Mouse (Mus musculus) limb, embryonic 14.5 days (tissue): Measurements from ENCODE around the gene Gm13040. TPM values are rescaled to one million over a fixed set of nuclear protein-coding genes. Genes with fewer than 3 reads are reported as not detected.
"Not testable (repeated sequence)": the region's sequence is repeated elsewhere in the genome, so short reads cannot be mapped to it uniquely, and the experiment has no call there.

Source experiments
- ATAC-seq: fragments of 200-750 bp; cut with Nextera tagmentation; 2 replicates; pipeline ENCODE4 v1.8.0; 2017; ENCODE audit warnings: low read depth, moderate number of reproducible peaks, moderate TSS enrichment; ENCODE audit not compliant: low FRiP score
- DNase-seq: peaks from one replicate; pipeline ENCODE4 v3.0.0-alpha.2; 2015; ENCODE audit warnings: low spot score
- H3K27ac ChIP-seq: fragments of 300-500 bp; sonication (generic); replicated peaks from 2 replicates; pipeline ENCODE4 v1.5.1; 2014; ENCODE audit warnings: low read depth, mild to moderate bottlenecking, low read length, moderate library complexity, mixed read lengths
- H3K27me3 ChIP-seq: fragments of 300-500 bp; sonication (generic); 2 replicates; pipeline ENCODE4 v1.6.1; 2014; ENCODE audit warnings: low read length, mixed read lengths; ENCODE audit not compliant: control insufficient read depth, insufficient read depth
- H3K36me3 ChIP-seq: fragments of 300-500 bp; sonication (generic); 2 replicates; pipeline ENCODE4 v1.6.1; 2014; ENCODE audit warnings: mild to moderate bottlenecking, low read length, moderate library complexity, mixed read lengths; ENCODE audit not compliant: control insufficient read depth, insufficient read depth
- H3K4me1 ChIP-seq: fragments of 300-500 bp; sonication (generic); 2 replicates; pipeline ENCODE4 v1.6.1; 2014; ENCODE audit warnings: antibody characterized with exemption, low read length, mixed read lengths; ENCODE audit not compliant: control insufficient read depth, insufficient read depth
- H3K4me2 ChIP-seq: fragments of 300-500 bp; sonication (generic); replicated peaks from 2 replicates; pipeline ENCODE4 v1.6.1; 2014; ENCODE audit warnings: low read depth, mild to moderate bottlenecking, low read length, moderate library complexity; ENCODE audit not compliant: severe bottlenecking
- H3K4me3 ChIP-seq: fragments of 300-500 bp; sonication (generic); replicated peaks from 2 replicates; pipeline ENCODE4 v1.5.1; 2014; ENCODE audit warnings: low read length
- H3K9ac ChIP-seq: fragments of 300-500 bp; sonication (generic); 2 replicates; pipeline ENCODE4 v1.6.1; 2014; ENCODE audit warnings: mild to moderate bottlenecking, low read depth, low read length, moderate library complexity; ENCODE audit not compliant: severe bottlenecking
- H3K9me3 ChIP-seq: fragments of 300-500 bp; sonication (generic); 2 replicates; pipeline ENCODE4 v1.6.1; 2016; ENCODE audit warnings: low read length; ENCODE audit not compliant: control insufficient read depth
- POLR2A ChIP-seq: fragments of 200-500 bp; IDR thresholded peaks from 2 replicates; pipeline ENCODE4 v1.8.0; 2012; ENCODE audit warnings: inconsistent platforms, mild to moderate bottlenecking, moderate library complexity, borderline replicate concordance; ENCODE audit not compliant: insufficient read depth, insufficient read length; ENCODE audit errors: extremely low read depth
- WGBS: fragments of 180-500 bp; shearing (Covaris S2); extraction: QIAGEN DNeasy Blood & Tissue Kit; methylation state at CpG from one replicate; pipeline ENCODE4 v1.1.7; 2014; 5-methylcytosine and 5-hydroxymethylcytosine counted together
- polyA plus RNA-seq, 2 experiments: library from polyadenylated mRNA; depleted of rRNA in 1 of 2; stranded (reverse) in 1 of 2; unstranded in 1 of 2; fragments of >200 nt; fragmentation: Nextera tagmentation in 1 of 2; extraction: Ambion mirVana in 1 of 2; gene quantifications; 2 replicates each; pipeline versions ENCODE4 v1.2.1 to v1.2.3; 2012 to 2014

Gene Gm13040
- polyA plus RNA-seq (2012; rRNA removed), result not detected in 2 replicates
- not detected in 2 replicates for polyA plus RNA-seq (2014; fragmentation: Nextera tagmentation; extraction: Ambion mirVana)

DNA sequence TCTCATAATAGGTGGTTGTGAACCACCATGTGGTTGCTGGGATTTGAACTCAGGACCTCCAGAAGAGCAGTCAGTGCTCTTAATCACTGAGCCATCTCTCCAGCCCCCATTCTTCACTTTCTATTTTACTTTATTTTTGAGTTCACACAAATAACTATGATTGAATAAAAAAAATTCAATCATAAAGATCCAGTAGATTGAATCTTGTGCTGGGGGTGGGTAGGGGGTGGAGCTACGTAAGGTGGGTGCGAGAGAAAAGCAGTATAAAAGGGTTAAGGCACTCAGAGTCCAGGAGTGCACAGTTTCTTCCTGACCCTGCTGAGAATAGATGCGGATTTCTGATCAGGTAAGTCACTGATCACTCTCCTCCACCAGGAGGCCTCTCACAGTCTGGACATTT is at the start of gene Gm13040:
Gene Gm13040, plus strand, starts transcription at position 301 of the 400 bp plus-strand sequence.
- not testable (repeated sequence) for DNase-seq, H3K4me2 ChIP-seq, H3K27ac ChIP-seq, H3K4me3 ChIP-seq, H3K9ac ChIP-seq, H3K27me3 ChIP-seq, ATAC-seq, H3K9me3 ChIP-seq, H3K4me1 ChIP-seq, H3K36me3 ChIP-seq
- no CpG with 5 or more reads among the region's 3 CpGs for WGBS

DNA sequence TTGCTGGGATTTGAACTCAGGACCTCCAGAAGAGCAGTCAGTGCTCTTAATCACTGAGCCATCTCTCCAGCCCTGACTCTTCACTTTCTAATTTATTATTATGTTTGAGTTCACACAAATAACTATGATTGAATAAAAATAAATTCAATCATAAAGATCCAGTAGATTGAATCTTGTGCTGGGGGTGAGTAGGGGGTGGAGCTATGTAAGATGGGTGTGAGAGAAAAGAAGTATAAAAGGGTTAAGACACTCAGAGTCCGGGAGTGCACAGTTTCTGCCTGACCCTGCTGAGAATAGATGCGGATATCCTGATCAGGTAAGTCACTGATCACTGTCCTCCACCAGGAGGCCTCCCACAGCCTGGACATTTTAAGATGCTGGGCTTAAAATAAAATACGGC is 24.7 kb upstream of the Gm13040 start, which contains the start of gene Gm13043:
Gene Gm13043, plus strand, starts transcription at position 301 of the 400 bp plus-strand sequence.
- Histone ChIP-seq H3K4me1 (no peaks in the 10 kb centered on the region), H3K9me3 (no peaks in the 10 kb centered on the region), H3K36me3 (no peaks in the 10 kb centered on the region), H3K4me2 (no peak within 1 kb of the TSS), H3K27me3 (no peaks in the 10 kb centered on the region), H3K27ac (no peak within 1 kb of the TSS), H3K4me3 (no peak within 1 kb of the TSS), H3K9ac (no peak within 1 kb of the TSS)
- WGBS, result 89% methylated on average over 3 of the region's 3 CpGs
- DNase-seq (no peak), ATAC-seq (no peak)
- no peak for TF ChIP-seq POLR2A

DNA sequence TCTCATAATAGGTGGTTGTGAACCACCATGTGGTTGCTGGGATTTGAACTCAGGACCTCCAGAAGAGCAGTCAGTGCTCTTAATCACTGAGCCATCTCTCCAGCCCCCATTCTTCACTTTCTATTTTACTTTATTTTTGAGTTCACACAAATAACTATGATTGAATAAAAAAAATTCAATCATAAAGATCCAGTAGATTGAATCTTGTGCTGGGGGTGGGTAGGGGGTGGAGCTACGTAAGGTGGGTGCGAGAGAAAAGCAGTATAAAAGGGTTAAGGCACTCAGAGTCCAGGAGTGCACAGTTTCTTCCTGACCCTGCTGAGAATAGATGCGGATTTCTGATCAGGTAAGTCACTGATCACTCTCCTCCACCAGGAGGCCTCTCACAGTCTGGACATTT is 15.6 kb downstream of the Gm13040 start, which contains the start of the genes BC080695 and Gm13057:
Gene BC080695, plus strand, starts transcription at position 301 of the 400 bp plus-strand sequence.
Gene Gm13057, plus strand, starts transcription at position 310 of the 400 bp plus-strand sequence.
- not testable (repeated sequence) for H3K4me3 ChIP-seq, H3K36me3 ChIP-seq, H3K27ac ChIP-seq, H3K27me3 ChIP-seq, DNase-seq, H3K9ac ChIP-seq, H3K9me3 ChIP-seq, H3K4me2 ChIP-seq, H3K4me1 ChIP-seq, ATAC-seq
- no CpG with 5 or more reads among the region's 3 CpGs for WGBS

Other genes starting within 250 kb of the Gm13040 start
- gene Pdpn, start 236.4 kb upstream of the Gm13040 start, polyA plus RNA-seq (2012; rRNA removed), result 24.2 and 34.3 TPM in 2 replicates
- 77.4 and 80.3 TPM in 2 replicates for gene Pdpn, start 236.4 kb upstream of the Gm13040 start, polyA plus RNA-seq (2014; fragmentation: Nextera tagmentation; extraction: Ambion mirVana)
- 1.8 and 2.4 TPM in 2 replicates for gene Lrrc38, start 186.2 kb upstream of the Gm13040 start, polyA plus RNA-seq (2012; rRNA removed)
- 1.2 and 1.5 TPM in 2 replicates for gene Lrrc38, start 186.2 kb upstream of the Gm13040 start, polyA plus RNA-seq (2014; fragmentation: Nextera tagmentation; extraction: Ambion mirVana)
- gene Pramel1, start 141.5 kb upstream of the Gm13040 start, polyA plus RNA-seq (2012; rRNA removed), result 0.03 TPM in 1 of 2 replicates, not detected in the other
- gene Pramel1, start 141.5 kb upstream of the Gm13040 start, polyA plus RNA-seq (2014; fragmentation: Nextera tagmentation; extraction: Ambion mirVana), result not detected in 2 replicates
- 11.4 and 13.8 TPM in 2 replicates for gene Pramef8, start 123.5 kb upstream of the Gm13040 start, polyA plus RNA-seq (2012; rRNA removed)
- gene Pramef8, start 123.5 kb upstream of the Gm13040 start, polyA plus RNA-seq (2014; fragmentation: Nextera tagmentation; extraction: Ambion mirVana), result 13.5 and 14.0 TPM in 2 replicates
- gene Oog4, start 85.6 kb upstream of the Gm13040 start, polyA plus RNA-seq (2012; rRNA removed), result not detected in 2 replicates
- gene Oog4, start 85.6 kb upstream of the Gm13040 start, polyA plus RNA-seq (2014; fragmentation: Nextera tagmentation; extraction: Ambion mirVana), result not detected in 2 replicates
- gene Gm13043, start 24.6 kb upstream of the Gm13040 start, polyA plus RNA-seq (2012; rRNA removed), result not detected in 2 replicates
- gene Gm13043, start 24.6 kb upstream of the Gm13040 start, polyA plus RNA-seq (2014; fragmentation: Nextera tagmentation; extraction: Ambion mirVana), result not detected in 2 replicates
- not detected in 2 replicates for gene BC080695, start 15.7 kb downstream of the Gm13040 start, polyA plus RNA-seq (2012; rRNA removed)
- gene BC080695, start 15.7 kb downstream of the Gm13040 start, polyA plus RNA-seq (2014; fragmentation: Nextera tagmentation; extraction: Ambion mirVana), result not detected in 2 replicates
- gene Gm13057, start 15.8 kb downstream of the Gm13040 start, polyA plus RNA-seq (2012; rRNA removed), result not detected in 2 replicates
- gene Gm13057, start 15.8 kb downstream of the Gm13040 start, polyA plus RNA-seq (2014; fragmentation: Nextera tagmentation; extraction: Ambion mirVana), result not detected in 2 replicates
- gene Gm13083, start 79.0 kb downstream of the Gm13040 start, polyA plus RNA-seq (2012; rRNA removed), result not detected in 2 replicates
- not detected in 2 replicates for gene Gm13083, start 79.0 kb downstream of the Gm13040 start, polyA plus RNA-seq (2014; fragmentation: Nextera tagmentation; extraction: Ambion mirVana)
- gene Gm13088, start 121.3 kb downstream of the Gm13040 start, polyA plus RNA-seq (2012; rRNA removed), result not detected in 2 replicates
- gene Gm13088, start 121.3 kb downstream of the Gm13040 start, polyA plus RNA-seq (2014; fragmentation: Nextera tagmentation; extraction: Ambion mirVana), result not detected in 2 replicates
- gene Gm13089, start 166.8 kb downstream of the Gm13040 start, polyA plus RNA-seq (2012; rRNA removed), result not detected in 2 replicates
- not detected in 2 replicates for gene Gm13089, start 166.8 kb downstream of the Gm13040 start, polyA plus RNA-seq (2014; fragmentation: Nextera tagmentation; extraction: Ambion mirVana)
- gene Gm13078, start 183.5 kb downstream of the Gm13040 start, polyA plus RNA-seq (2012; rRNA removed), result not detected in 2 replicates
- gene Gm13078, start 183.5 kb downstream of the Gm13040 start, polyA plus RNA-seq (2014; fragmentation: Nextera tagmentation; extraction: Ambion mirVana), result not detected in 2 replicates